Mouse (Mus musculus): ENCODE results near the gene Dnah2.
"Not testable (repeated sequence)": the region's sequence is repeated elsewhere in the genome, so short reads cannot be mapped to it uniquely, and the experiment has no call there.

The Dnah2 gene

DNA sequence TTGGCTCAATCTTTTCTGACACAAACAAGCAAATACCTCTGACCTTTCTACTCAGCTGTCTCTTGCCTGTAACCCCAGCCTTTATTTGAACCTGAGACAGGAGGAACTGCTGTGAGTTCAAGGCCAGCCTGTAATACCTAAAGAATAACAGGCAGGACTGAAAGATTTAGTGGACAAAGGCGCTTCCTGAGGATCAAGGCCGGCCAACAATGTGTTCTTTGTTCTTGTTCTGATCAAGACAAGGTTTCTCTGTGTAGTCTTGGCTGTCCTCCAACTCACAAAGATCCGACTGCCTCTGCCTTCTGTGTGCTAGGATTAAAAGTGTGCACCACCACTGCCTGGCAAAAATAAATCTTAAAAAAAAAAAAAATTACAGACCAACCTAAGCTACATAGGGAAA is 15.5 kb upstream of the Dnah2 start:
- peak; percentile 27 for DNase-seq (ENCODE audit: low read depth)

DNA sequence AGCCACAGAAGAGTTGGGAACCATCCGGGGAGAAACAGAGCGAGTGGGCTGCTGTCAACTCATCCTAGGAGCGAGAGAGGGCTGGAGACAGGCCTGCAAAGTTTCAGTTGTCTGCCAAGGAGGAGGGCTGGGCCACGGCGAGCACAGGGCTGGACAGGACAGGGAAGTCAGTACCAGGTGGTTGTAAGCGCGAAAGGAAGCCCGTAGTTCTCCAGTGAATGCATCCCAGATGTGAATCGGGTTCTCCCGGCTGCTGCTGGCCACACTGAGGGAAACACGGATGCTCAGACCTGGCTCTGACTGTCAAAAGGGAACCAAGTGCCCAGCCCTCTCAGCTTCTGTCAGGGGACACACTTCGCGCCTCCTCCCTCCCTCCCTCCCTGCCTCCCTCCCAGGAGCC is 14.5 kb upstream of the Dnah2 start:
- DNase-seq (ENCODE audit: low read depth): no peak

DNA sequence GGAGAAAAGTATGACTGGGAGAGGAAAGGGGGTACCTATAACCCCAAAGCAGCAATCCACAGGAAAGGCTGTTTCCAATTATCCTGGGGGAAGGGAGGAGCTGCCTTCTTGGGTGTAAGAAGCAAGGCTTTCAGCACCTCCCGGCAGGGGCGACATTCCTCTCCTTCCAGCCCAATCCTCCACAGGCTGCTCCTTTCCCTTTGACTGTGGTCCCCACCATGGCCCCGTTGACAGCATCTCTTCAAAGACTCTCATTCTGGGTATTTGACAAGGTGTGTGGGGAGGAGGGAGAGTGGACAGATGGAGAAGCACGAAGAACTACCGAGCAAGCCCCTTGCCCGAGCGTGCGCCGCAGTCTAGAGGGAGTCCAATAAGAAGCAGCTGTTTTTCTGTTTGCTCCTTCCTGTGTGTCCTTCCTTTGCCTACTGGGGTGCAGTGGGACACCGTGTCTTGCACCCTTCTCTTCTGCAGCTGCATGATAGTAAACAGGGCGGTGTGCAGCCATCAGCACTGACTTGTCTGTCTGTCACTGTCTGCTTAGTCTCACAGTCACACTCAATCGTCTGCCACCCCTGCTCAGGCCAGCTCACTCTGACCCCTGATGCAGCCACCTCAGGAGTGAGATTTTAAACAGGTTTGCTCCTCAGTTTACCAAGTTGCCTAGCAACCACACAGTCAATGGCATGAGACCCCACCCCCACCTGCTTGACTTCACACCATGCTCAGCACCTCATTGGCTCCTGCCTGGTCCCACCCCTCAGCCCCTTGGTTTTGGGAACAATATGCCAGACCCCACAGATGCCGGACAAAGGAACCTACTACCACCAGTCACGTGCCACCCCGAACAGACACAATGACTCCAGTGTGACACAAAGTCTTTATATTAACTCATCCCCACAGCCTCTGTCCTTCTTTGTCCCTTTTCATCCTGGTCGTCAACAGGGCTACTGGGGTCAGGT is 12.3 kb upstream of the Dnah2 start:
- DNase-seq (ENCODE audit: low read depth): peak; percentile 11

DNA sequence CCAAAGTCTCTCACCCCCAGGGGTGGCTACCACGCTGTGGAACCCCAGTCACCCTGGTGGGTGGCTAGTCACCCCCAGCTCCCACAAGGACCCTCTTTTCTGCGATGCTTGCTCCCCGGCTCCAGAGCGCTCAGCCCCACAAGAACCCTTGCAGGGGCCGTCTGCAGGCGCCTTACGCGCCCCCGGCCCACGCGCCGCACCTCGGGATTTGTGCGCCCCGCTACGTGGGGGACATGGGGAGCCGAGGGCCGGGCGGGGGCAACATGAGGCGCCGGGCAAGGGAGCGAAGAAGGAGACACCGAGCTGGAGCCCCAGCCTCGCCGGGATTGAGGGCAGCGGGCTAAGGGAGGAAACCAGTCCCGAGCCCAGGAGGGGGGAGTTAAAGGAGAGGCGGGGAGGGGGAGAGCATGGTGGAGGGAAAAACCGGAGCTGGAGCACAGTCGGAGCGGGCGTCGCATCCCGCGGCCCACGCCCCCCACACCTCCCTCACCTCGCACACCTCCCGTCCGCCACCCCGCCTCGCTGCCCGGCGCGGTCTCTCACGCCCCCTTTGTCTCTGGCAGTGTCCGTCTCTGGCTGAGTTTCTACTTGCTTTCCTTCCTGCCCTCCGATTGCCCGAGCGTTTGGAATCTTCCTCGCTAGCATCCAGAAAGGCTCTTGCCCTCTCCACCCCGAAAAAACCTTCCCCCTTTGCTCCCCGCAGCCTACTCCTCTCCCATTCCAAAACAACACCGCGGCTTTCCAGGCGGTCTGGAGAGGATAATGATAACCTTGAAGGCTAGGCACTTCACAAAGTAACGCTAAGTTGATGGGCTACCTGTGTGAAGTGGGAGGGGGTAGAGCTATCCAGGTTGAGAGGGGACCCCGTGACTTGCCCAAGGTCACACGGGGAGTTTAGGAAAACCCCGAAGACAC is 11.2 kb upstream of the Dnah2 start, which contains the start of gene Efnb3:
Efnb3 (minus strand) TSS at position 355 of the 915 bp plus-strand sequence.
- no peak for DNase-seq (ENCODE audit: low read depth)

DNA sequence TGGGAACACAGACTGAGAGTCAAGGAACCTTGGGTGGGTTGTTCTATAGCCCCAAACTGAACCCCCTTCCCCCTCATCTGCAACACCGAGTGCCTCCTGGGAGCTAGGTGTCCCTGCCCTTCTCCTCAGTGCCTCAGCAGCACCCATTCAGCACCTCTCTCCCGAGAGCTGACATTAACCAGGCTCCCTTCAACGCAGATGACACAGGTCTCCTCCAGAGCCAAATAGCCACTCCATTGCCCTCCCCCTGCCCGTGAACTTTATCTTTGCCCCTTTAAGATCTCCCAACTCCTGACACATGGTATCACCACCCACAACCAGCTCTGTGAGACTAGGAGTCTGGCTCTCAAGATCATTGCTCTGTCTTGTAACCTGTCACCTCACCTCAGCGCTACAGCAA is 10.3 kb upstream of the Dnah2 start:
- no peak for DNase-seq (ENCODE audit: low read depth)

DNA sequence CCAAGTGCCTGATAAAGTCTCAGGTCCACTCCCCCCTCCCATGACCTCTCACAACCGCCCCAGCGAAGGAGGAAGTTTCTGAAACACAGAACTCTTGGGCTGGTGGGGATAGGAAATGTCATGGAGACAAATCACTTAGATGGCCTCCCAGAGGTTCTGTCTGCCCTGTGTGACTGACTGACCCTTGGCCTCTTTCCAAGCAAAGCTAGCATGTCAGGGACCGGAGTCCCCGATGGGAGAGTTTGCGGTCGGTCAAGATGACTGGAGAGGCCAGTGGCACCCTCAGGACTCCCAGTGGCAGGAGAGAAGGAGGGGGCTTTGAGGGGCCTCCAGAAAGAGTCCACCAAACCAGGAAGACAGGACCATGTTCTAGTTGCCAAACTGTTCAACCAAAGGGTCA is 9.8 kb upstream of the Dnah2 start:
- DNase-seq (ENCODE audit: low read depth): no peak

DNA sequence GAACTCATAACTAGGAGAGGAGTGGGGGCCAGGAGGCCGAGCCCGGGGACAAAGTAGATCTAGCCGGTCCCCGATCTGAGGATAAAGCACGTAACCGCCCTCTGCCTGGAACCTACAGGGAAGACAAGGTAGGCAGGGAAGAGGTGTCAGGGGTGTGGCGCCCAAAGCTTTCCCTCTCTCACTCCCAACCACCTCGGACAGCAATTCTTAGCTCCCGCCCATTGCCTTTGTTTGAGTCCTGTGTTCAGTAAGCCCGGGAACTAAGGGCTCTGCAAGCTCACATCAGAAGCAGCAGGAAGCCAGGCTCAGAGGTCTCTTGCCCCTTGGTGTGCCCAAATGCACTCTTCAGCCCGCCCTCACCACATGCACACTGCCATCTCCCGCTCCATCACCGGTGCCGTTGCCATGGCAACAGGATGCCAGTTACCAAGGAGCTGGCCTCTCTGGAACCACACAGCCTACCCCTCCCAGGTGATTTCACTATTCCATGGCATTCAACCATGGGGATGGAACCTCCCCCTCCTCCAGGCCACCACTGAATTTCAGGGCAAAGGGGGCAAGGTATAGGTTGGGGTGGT is 8.6 kb upstream of the Dnah2 start:
- no peak for DNase-seq (ENCODE audit: low read depth)

DNA sequence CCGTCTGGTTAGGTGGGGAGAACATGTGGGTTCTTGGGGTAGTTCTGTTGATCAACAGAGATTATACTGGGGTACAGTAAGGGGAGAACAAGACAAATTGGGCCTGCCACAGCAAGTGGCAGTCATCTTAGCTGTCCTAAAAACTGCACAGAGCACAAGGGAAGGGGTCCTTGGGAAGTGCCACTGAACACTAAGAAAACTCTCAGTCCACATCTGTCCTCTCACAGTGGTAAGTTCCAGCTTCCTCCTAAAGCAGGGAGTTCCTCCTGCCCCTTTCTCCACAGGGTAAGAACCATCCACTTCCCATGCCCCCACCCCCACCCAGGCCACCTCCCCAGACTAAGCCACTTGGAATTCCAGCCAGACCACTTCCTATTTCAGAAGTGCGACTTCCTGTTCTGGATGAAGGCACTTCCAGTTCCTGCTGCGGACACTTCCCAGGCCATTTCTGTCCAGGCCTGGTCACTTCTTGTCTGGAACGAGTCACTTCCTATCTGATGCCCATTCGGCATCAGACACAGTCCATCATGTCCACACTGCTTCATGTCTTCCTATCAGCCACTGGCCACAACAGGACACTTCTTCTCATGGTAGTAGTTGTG is 5.7 kb upstream of the Dnah2 start:
- no peak for DNase-seq (ENCODE audit: low read depth)

DNA sequence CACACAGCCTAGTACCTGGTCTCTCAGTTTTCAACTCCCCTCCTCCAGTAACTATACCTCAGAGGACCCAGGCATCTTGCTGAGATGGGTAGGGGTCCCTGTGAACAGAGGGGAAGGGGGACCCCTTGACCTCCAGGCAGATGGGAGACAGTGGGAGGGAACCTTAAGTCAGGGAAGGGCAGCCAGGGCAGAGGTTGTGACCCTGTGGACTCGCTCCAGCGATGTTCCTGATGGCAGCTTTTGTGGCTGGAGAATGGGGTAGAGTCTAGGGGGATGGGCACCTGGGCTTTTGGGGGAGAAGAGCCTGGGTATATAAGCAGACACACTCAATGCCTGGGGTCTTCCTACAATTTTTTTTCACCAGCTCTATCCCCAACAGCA is 4.4 kb upstream of the Dnah2 start:
- DNase-seq (ENCODE audit: low read depth): no peak

DNA sequence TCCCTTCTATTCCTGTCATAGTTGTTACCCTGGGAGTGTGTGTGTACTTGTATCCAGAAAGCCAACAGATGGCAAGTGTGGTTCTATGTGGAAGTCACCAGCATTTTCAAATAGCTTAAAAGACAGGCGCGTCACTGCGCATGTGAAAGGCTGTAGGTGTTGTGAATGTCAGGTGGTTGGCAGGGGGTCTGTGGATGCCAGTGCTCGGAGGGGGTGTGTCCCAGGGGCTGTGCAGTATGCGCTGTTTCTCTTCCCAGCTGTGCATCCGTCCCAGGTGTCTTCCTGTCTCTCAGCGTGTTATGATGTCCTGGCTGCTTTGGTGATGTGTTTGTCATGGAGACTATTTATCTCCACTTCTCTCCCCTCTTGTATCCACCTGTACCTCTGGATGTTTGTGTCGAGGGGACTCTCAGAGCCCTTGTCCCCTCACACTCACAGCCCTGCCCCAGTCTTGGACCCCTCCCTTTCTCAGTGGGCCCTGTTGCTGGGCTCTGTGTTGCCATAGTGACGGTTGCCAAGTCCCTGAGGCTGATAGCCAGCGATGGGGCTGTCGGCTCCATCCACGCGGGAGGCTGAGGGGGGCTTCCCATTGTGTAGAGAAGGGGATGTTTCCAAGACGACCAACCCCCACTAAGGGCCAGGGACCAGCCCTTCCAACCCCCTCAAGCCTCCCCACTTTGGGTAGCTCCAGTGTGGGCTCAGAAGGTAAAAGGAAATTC is 3.9 kb upstream of the Dnah2 start:
- no peak for DNase-seq (ENCODE audit: low read depth)

DNA sequence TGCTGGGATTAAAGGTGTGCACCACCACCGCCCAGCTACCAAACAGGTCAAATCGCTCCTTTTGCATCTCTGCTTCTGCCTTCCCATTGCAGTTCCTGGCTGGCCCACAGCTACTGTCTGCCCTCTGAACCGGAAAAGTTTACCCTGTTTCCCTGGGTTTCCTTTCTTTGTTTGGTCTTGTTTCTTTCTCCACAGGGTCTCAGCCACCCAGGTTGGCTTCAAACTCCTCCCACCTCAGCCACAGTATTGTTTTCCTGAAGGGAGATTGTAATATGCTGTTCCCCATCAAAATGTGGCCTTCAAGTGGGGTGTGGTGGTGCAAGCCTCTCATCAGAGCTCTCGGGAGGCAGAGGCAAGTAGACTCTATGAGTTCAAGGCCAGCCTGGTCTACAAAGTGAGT is 2.4 kb upstream of the Dnah2 start:
- no peak for DNase-seq (ENCODE audit: low read depth)

DNA sequence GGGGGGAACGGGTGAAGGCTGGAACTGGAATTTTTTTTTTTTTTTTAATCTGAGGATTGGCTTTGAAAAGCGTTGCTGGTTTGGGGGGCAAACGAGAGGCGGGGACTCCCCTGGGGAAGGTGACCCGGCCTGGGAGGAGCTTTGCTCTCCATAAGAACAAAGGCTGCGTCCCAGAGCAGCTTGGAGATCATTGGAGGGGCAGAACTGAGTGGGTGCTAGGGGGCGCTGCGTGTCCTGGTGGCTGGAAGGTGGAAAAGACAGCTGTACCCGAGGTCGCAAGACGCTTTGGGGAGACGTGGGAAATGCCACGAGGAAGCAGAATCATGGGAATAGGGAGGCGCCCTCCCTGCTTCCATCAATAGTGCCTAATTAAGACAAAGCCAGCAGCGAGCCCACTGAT is 1.8 kb downstream of the Dnah2 start:
- DNase-seq (ENCODE audit: low read depth): peak; percentile 51

DNA sequence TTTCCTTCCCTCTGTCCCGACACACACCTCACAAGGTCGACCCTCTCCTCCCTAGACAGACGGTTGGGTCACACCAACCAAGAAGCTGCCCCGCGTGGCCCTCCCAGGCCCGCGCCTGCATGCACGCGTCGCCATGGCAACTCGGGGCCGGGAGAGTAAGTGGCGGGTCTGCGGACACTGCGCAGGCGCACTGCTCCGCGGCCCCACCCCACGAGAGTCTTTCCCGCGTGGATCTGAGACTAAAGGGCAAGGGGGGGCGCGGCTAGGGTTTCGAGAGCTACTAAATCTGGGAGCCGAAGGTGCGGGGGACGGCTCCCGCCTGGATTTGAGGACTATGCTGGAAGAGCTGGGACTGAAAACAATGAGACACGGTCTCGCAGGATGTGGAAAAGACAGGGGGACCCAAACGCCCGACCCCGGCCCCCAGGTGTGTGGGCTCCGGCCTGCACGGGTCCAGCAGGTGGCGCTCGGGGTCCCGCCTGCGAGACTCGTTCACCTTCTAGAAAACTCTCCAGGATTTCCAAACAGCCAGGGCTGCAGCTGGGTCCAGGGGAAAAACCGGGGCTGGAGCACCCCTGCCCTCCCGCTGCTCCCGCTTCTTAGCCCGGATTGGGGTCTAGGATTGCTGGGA is 2.4 kb downstream of the Dnah2 start:
- DNase-seq (ENCODE audit: low read depth): peak; percentile 84

DNA sequence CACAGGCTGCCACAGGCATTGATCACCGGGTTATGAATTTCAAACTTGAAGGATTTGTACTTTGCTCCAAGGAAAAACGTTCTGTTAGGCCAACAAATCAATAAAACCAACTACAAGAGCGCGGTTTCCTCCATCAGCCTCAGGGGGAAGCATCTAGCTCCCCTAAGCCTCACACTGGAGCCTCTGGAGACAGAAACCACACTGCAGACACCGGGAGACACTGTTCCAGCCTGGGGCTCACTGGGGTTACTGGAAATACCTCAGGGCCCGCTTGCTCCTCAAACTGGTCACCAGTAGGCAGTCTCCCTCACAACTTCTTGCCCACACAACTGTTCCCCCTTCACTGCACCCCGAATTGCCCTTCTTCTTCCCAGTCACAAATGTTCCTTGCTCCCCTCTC is 3.0 kb downstream of the Dnah2 start:
- peak; percentile 36 for DNase-seq (ENCODE audit: low read depth)

DNA sequence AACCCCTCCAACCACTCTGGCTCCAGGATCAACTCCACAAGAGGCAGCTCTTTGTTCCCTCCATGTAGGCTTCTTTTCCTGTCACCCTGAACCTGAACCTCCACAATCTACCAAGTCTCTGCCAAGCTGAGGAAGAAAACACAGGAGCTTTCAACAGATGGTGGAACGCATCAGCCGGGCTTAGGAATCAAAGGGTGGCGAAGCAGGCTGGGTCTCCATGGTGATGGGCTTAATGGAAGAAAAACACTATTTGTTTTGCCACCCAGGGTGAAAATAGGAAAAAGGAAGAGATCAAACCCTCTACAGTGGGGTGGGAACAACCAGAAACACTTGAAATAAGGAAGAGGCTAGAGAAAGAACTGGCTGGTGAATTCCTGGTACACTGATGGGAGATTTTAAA is 5.3 kb downstream of the Dnah2 start:
- DNase-seq (ENCODE audit: low read depth): no peak

DNA sequence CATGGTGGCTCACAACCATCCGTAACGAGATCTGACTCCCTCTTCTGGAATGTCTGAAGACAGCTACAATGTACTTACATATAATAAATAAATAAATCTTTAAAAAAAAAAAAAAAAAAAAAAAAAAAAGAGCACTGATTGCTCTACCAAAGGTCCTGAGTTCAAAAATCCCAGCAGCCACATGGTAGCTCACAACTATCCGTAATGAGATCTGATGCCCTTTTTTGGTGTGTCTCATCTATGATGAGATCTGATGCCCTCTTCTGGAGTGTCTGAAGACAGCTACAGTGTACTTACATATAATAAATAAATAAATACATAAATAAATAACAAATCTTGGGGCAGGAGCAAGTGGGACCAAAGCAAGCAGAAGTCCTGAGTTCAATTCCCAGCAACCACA is 7.2 kb downstream of the Dnah2 start:
- DNase-seq (ENCODE audit: low read depth): not testable (repeated sequence)

DNA sequence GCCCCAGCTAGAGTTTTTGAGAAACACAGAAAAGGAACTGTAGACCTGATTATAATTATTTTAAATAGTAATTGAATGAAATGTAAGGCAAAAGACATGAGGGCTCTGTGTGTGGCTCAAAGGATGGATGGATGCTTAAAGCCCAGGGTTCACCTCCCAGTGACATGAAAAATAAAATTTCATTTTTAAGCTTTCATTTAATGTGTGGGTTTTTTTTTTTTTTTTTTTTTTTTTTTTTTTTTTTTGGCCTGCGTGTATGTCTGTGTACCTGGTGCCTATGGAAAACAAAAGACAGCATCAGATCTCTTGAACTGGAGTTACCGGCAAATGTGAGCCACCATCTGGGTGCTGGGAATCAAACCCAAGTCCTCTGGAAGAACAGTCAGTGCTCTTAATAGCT is 8.2 kb downstream of the Dnah2 start:
- DNase-seq (ENCODE audit: low read depth): no peak

DNA sequence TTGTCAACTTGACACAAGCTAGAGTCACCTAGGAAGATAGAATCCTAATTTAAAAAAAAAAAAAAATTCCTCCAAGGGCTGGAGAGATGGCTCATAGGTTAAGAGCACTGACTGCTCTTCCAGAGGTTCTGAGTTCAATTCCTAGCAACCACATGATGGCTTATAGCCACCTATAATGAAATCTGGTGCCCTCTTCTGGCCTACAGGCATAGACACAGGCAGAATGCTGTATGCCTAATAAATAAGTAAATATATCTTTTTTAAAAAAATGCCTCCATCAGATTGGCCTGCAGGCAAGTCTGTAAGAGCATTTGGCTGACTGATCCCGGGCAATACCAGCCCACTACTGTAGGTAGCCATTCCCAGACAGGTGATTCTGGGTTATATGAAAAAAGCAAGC is 13.9 kb downstream of the Dnah2 start:
- no peak for DNase-seq (ENCODE audit: low read depth)

DNA sequence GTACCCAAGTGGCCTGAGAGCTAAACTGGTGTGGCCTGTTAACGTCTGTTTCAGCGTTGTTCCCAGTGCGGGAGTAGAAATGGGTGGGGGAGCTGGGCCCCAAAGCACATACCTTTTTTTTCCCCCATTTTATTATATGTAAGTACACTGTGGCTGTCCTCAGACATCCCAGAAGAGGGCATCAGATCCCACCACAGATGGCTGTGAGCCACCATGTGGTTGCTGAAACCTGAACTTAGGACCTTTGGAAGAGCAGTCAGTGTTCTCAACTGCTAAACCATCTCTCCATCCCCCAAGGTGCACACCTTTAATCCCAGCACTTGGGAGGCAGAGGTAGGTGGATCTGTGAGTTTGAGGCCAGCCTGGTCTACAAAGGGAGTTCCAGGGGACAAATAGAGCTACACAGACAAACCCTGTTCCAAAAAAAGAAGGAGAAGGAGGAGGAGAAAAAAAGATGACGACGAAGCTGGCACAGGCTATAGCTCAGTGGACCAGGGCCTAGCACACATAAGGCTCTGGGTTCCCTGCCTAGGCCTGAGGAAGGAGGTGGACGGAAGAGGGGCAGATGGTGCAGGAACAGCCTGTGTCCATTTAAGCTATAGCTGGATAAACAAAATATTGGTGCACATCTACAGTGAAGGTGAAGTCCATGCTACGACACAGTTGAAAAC is 16.3 kb downstream of the Dnah2 start:
- no peak for DNase-seq (ENCODE audit: low read depth)

DNA sequence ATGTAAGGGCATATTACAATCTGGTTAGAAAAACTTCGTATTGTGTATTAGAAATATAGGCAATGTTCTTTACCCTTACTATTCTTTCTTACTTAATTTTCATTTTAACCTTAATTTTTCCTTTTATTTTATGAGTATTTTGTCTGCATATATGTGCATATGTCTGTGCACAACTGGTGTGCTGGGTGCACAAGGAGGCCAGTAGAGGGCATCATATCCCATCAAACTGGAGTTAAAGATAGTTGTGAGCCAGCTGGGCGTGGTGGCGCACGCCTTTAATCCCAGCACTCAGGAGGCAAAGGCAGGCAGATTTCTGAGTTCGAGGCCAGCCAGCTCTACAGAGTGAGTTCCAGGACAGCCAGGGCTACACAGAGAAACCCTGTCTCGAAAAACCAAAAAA is 18.2 kb downstream of the Dnah2 start:
- not testable (repeated sequence) for DNase-seq (ENCODE audit: low read depth)

All from NIH3T3 (cell line).